Mouse (Mus musculus) MEL (cell line): Measurements from ENCODE around the gene Spsb1. TPM values are rescaled to one million over a fixed set of nuclear protein-coding genes. Genes with fewer than 3 reads are reported as not detected.

Experiments used
- DNase-seq: peaks from one replicate; pipeline ENCODE4 v3.0.0; 2011; ENCODE audit warnings: low read depth, low spot score
- H3K27ac ChIP-seq: 2 replicates; pipeline ENCODE4 v1.5.1; 2012; ENCODE audit warnings: low read depth, mild to moderate bottlenecking, control low read depth, low read length, moderate library complexity; ENCODE audit not compliant: control insufficient read depth
- H3K27me3 ChIP-seq, 2 experiments: fragments of 150-350 bp in 1 of 2; sonication (generic) in 1 of 2; 2 replicates each; pipeline ENCODE4 v1.6.1; 2012; ENCODE audit warnings: low read length in 2 of 2, mild to moderate bottlenecking in 2 of 2, improper control_type of control experiment in 1 of 2, moderate library complexity in 1 of 2; ENCODE audit not compliant: insufficient read depth in 2 of 2, control insufficient read depth in 1 of 2
- H3K36me3 ChIP-seq, 2 experiments: 2 replicates each; pipeline ENCODE4 v1.6.1; 2012 to 2014; ENCODE audit warnings: low read length in 2 of 2, improper control_type of control experiment in 1 of 2, inconsistent platforms in 1 of 2, mild to moderate bottlenecking in 1 of 2; ENCODE audit not compliant: insufficient read depth in 2 of 2, control insufficient read depth in 1 of 2
- H3K4me1 ChIP-seq, 2 experiments: fragments of 150-350 bp in 1 of 2; sonication (generic) in 1 of 2; 2 replicates each; pipeline ENCODE4 v1.6.1; 2012; ENCODE audit warnings: low read length in 2 of 2, improper control_type of control experiment in 1 of 2, mild to moderate bottlenecking in 1 of 2; ENCODE audit not compliant: insufficient read depth in 2 of 2, control insufficient read depth in 1 of 2
- H3K4me3 ChIP-seq, 2 experiments: fragments of 150-350 bp in 1 of 2; sonication (generic) in 1 of 2; 2 replicates each; pipeline ENCODE4 v1.5.1; 2012; ENCODE audit warnings: low read depth in 2 of 2, low read length in 2 of 2, mild to moderate bottlenecking in 2 of 2, moderate library complexity in 2 of 2, control low read depth in 1 of 2, improper control_type of control experiment in 1 of 2; ENCODE audit not compliant: control insufficient read depth in 1 of 2, insufficient read depth in 1 of 2
- H3K79me2 ChIP-seq: 2 replicates; pipeline ENCODE4 v1.6.1; 2012; ENCODE audit warnings: mild to moderate bottlenecking, low read length, moderate library complexity; ENCODE audit not compliant: control insufficient read depth, poor library complexity, insufficient read depth
- H3K9ac ChIP-seq: 2 replicates; pipeline ENCODE4 v1.6.1; 2012; ENCODE audit warnings: low read depth, mild to moderate bottlenecking, control low read depth, low read length, moderate library complexity; ENCODE audit not compliant: control insufficient read depth, poor library complexity, severe bottlenecking
- H3K9me3 ChIP-seq: fragments of 150-350 bp; sonication (generic); replicated peaks from 2 replicates; pipeline ENCODE4 v1.6.1; 2012; ENCODE audit warnings: mild to moderate bottlenecking, low read length, improper control_type of control experiment, moderate library complexity; ENCODE audit not compliant: insufficient read depth
- BHLHE40 ChIP-seq: IDR thresholded peaks from 2 replicates; pipeline ENCODE4 v1.6.1; 2012; ENCODE audit warnings: low read depth, mild to moderate bottlenecking, inconsistent platforms, low read length, improper control_type of control experiment, borderline replicate concordance
- CHD1 ChIP-seq: IDR thresholded peaks from 2 replicates; pipeline ENCODE4 v1.6.1; 2012; ENCODE audit warnings: low read depth, mild to moderate bottlenecking, inconsistent platforms, low read length, improper control_type of control experiment
- CHD2 ChIP-seq: IDR thresholded peaks from 2 replicates; pipeline ENCODE4 v1.6.1; 2011; ENCODE audit warnings: low read length, improper control_type of control experiment
- CTCF ChIP-seq, 3 experiments: IDR thresholded peaks in 2 of 3; conservative IDR thresholded peaks in 1 of 3; 2 replicates each; pipeline ENCODE4 v1.5.1; 2011 to 2012; ENCODE audit warnings: low read length in 3 of 3, low read depth in 2 of 3, mild to moderate bottlenecking in 2 of 3, improper control_type of control experiment in 1 of 3, inconsistent platforms in 1 of 3, mixed read lengths in 1 of 3, moderate library complexity in 1 of 3; ENCODE audit not compliant: control insufficient read depth in 1 of 3, insufficient read depth in 1 of 3, poor library complexity in 1 of 3, severe bottlenecking in 1 of 3
- ETS1 ChIP-seq: IDR thresholded peaks from 2 replicates; pipeline ENCODE4 v1.6.1; 2012; ENCODE audit warnings: low read depth, mild to moderate bottlenecking, inconsistent platforms, low read length, improper control_type of control experiment, moderate library complexity
- GATA1 ChIP-seq: IDR thresholded peaks from 2 replicates; pipeline ENCODE4 v1.6.1; 2011; ENCODE audit warnings: low read depth, low read length, improper control_type of control experiment
- HCFC1 ChIP-seq: IDR thresholded peaks from 2 replicates; pipeline ENCODE4 v1.6.1; 2012; ENCODE audit warnings: low read depth, mild to moderate bottlenecking, inconsistent platforms, low read length, improper control_type of control experiment, moderate library complexity
- JUND ChIP-seq: IDR thresholded peaks from 2 replicates; pipeline ENCODE4 v1.6.1; 2011; ENCODE audit warnings: low read depth, mild to moderate bottlenecking, improper control_type of control experiment, low read length
- KAT2A ChIP-seq: conservative IDR thresholded peaks from 2 replicates; pipeline ENCODE4 v1.6.1; 2012; ENCODE audit warnings: low read depth, low read length, improper control_type of control experiment, inconsistent platforms
- MAX ChIP-seq: IDR thresholded peaks from 2 replicates; pipeline ENCODE4 v1.6.1; 2011; ENCODE audit warnings: low read length, improper control_type of control experiment
- MAZ ChIP-seq: IDR thresholded peaks from 2 replicates; pipeline ENCODE4 v1.6.1; 2012; ENCODE audit warnings: low read depth, mild to moderate bottlenecking, inconsistent platforms, low read length, improper control_type of control experiment
- MXI1 ChIP-seq: IDR thresholded peaks from 2 replicates; pipeline ENCODE4 v1.6.1; 2011; ENCODE audit warnings: mild to moderate bottlenecking, low read depth, low read length, improper control_type of control experiment
- MYB ChIP-seq: IDR thresholded peaks from 2 replicates; pipeline ENCODE4 v1.6.1; 2011; ENCODE audit warnings: mild to moderate bottlenecking, low read depth, low read length, improper control_type of control experiment
- POLR2A ChIP-seq, 2 experiments: IDR thresholded peaks; 2 replicates each; pipeline ENCODE4 v1.6.1; 2011 to 2012; ENCODE audit warnings: low read length in 2 of 2, mild to moderate bottlenecking in 2 of 2, control low read depth in 1 of 2, improper control_type of control experiment in 1 of 2, low read depth in 1 of 2, moderate library complexity in 1 of 2; ENCODE audit not compliant: control insufficient read depth in 1 of 2, insufficient read depth in 1 of 2, poor library complexity in 1 of 2
- POLR2AphosphoS2 ChIP-seq: IDR thresholded peaks from 2 replicates; pipeline ENCODE4 v1.6.1; 2011; ENCODE audit warnings: low read length, improper control_type of control experiment
- RAD21 ChIP-seq: IDR thresholded peaks from 2 replicates; pipeline ENCODE4 v1.6.1; 2011; ENCODE audit warnings: mild to moderate bottlenecking, low read depth, low read length, improper control_type of control experiment
- SIN3A ChIP-seq: IDR thresholded peaks from 2 replicates; pipeline ENCODE4 v1.6.1; 2012; ENCODE audit warnings: low read length, improper control_type of control experiment, inconsistent platforms
- TAL1 ChIP-seq: IDR thresholded peaks from 2 replicates; pipeline ENCODE4 v1.6.1; 2012; ENCODE audit warnings: mild to moderate bottlenecking, inconsistent platforms, low read length, moderate library complexity, mixed read lengths
- TCF12 ChIP-seq: IDR thresholded peaks from 2 replicates; pipeline ENCODE4 v1.6.1; 2014; ENCODE audit warnings: low read depth, mild to moderate bottlenecking, inconsistent platforms, low read length, improper control_type of control experiment, moderate library complexity
- UBTF ChIP-seq: IDR thresholded peaks from 2 replicates; pipeline ENCODE4 v1.6.1; 2012; ENCODE audit warnings: low read depth, mild to moderate bottlenecking, inconsistent platforms, low read length, improper control_type of control experiment, moderate library complexity, borderline replicate concordance; ENCODE audit not compliant: insufficient read depth
- USF1 ChIP-seq: IDR thresholded peaks from 2 replicates; pipeline ENCODE4 v1.6.1; 2014; ENCODE audit warnings: low read depth, mild to moderate bottlenecking, inconsistent platforms, low read length, improper control_type of control experiment, moderate library complexity
- ZC3H11A ChIP-seq: IDR thresholded peaks from 2 replicates; pipeline ENCODE4 v1.6.1; 2012; ENCODE audit warnings: low read depth, mild to moderate bottlenecking, inconsistent platforms, low read length, improper control_type of control experiment
- ZMIZ1 ChIP-seq: IDR thresholded peaks from 2 replicates; pipeline ENCODE4 v1.6.1; 2012; ENCODE audit warnings: low read depth, mild to moderate bottlenecking, inconsistent platforms, low read length, improper control_type of control experiment, moderate library complexity
- polyA plus RNA-seq, 2 experiments: library from polyadenylated mRNA; stranded (reverse) in 1 of 2; unstranded in 1 of 2; fragments of >175 nt in 1 of 2; fragments of >200 nt in 1 of 2; gene quantifications; 2 replicates each; pipeline versions ENCODE4 v1.2.1 to v1.2.4; 2012; ENCODE audit warnings: low replicate concordance in 2 of 2, low read depth in 1 of 2; ENCODE audit not compliant: insufficient read length in 2 of 2, insufficient read depth in 1 of 2, missing spikeins in 1 of 2
- total RNA-seq: library from RNA; depleted of rRNA; stranded (reverse); fragments of 300-350 nt; gene quantifications from 2 replicates; pipeline ENCODE4 v1.2.3, GENCODE M21; 2012

Gene Spsb1
- total and polyA plus RNA-seq, 3 experiments = 0.12 to 0.25 TPM; not detected in 1

GRCm38 (mm10) chr4:149890551-149890950, 64.3 kb downstream of the Spsb1 start:
- Histone ChIP-seq H3K9me3 (no peaks in the 10 kb centered on the region), H3K36me3 (no peaks in the 10 kb centered on the region), H3K4me3 (no peak overlapping the region), H3K4me1 (no peaks in the 10 kb centered on the region), H3K27ac (no peak overlapping the region), H3K9ac (no peak overlapping the region), H3K79me2 (no peaks in the 10 kb centered on the region), H3K27me3 (peaks cover 0 to 4% of the 10 kb centered on the region in 2 experiments; a peak in 2 of 4 replicates)
- no peak for DNase-seq
- TF ChIP-seq CHD2 = no peak
- no peak for TF ChIP-seq JUND
- no peak for TF ChIP-seq MYB
- no peak for TF ChIP-seq USF1
- TF ChIP-seq ZMIZ1 = no peak
- no peak for TF ChIP-seq KAT2A
- no peak for TF ChIP-seq GATA1
- no peak for TF ChIP-seq UBTF
- no peak for TF ChIP-seq RAD21
- no peak for TF ChIP-seq POLR2A (IDR thresholded peaks at IDR 0.05; ENCODE audit: control insufficient read depth in 1 of 2, insufficient read depth in 1 of 2, low read depth in 1 of 2, low read length in 2 of 2, poor library complexity in 1 of 2)
- no peak for TF ChIP-seq MAZ

GRCm38 (mm10) chr4:149889851-149890250, 65.0 kb downstream of the Spsb1 start:
- H3K4me3 ChIP-seq = no peak overlapping the region
- no peak for DNase-seq

GRCm38 (mm10) chr4:149888736-149889470, 65.9 kb downstream of the Spsb1 start:
- DNase-seq = no peak
- Histone ChIP-seq H3K4me3 (no peak overlapping the region), H3K27ac (no peak overlapping the region), H3K79me2 (no peaks in the 10 kb centered on the region), H3K36me3 (no peaks in the 10 kb centered on the region), H3K9ac (no peak overlapping the region), H3K27me3 (no peaks in the 10 kb centered on the region; a peak in 1 of 4 replicates), H3K9me3 (no peaks in the 10 kb centered on the region), H3K4me1 (no peaks in the 10 kb centered on the region)
- TF ChIP-seq ZMIZ1 = no peak
- no peak for TF ChIP-seq TCF12
- no peak for TF ChIP-seq ETS1
- TF ChIP-seq CHD1 = no peak
- TF ChIP-seq MAX = no peak
- no peak for TF ChIP-seq POLR2AphosphoS2
- TF ChIP-seq BHLHE40 = no peak
- no peak for TF ChIP-seq USF1
- TF ChIP-seq MXI1 = no peak
- TF ChIP-seq TAL1 = no peak
- no peak for TF ChIP-seq SIN3A
- TF ChIP-seq HCFC1 = no peak
- no peak for TF ChIP-seq ZC3H11A
- TF ChIP-seq MAZ = no peak
- TF ChIP-seq CTCF (IDR thresholded peaks at IDR 0.05 in 2 of 3, conservative IDR thresholded peaks at IDR 0.05 in 1 of 3; ENCODE audit: control insufficient read depth in 1 of 3, insufficient read depth in 1 of 3, low read depth in 2 of 3, low read length in 3 of 3, poor library complexity in 1 of 3, severe bottlenecking in 1 of 3) = no peak

More at GRCm38 (mm10) chr4:149889851-149890250, 65.0 kb downstream of the Spsb1 start:
- no peaks in the 10 kb centered on the region for H3K36me3 ChIP-seq
- H3K27me3 ChIP-seq = no peaks in the 10 kb centered on the region; a peak in 1 of 4 replicates
- H3K4me1 ChIP-seq = no peaks in the 10 kb centered on the region
- H3K79me2 ChIP-seq = no peaks in the 10 kb centered on the region
- TF ChIP-seq JUND = no peak
- TF ChIP-seq MAZ = no peak
- no peak overlapping the region for H3K9ac ChIP-seq
- H3K9me3 ChIP-seq = no peaks in the 10 kb centered on the region
- no peak overlapping the region for H3K27ac ChIP-seq
